Mouse (Mus musculus) midbrain, postnatal 0 days (tissue): ENCODE data around the gene Il11. TPM values are rescaled to one million over a fixed set of nuclear protein-coding genes. Genes with fewer than 3 reads are reported as not detected.
A peak's percentile ranks its signal among the peaks of the same experiment; 100 is the strongest.

ENCODE experiments used
- ATAC-seq: fragments of 200-750 bp; cut with Nextera tagmentation; 2 replicates; pipeline ENCODE4 v1.8.0; 2017; ENCODE audit warnings: moderate number of reproducible peaks, mild to moderate bottlenecking, moderate TSS enrichment, moderate library complexity; ENCODE audit not compliant: low FRiP score
- DNase-seq: peaks from one replicate; pipeline ENCODE4 v3.0.0-alpha.2; 2015; ENCODE audit warnings: low spot score
- H3K27ac ChIP-seq: fragments of 300-500 bp; sonication (generic); 2 replicates; pipeline ENCODE4 v1.5.1; 2014; ENCODE audit warnings: low read depth, mild to moderate bottlenecking, low read length, mixed read lengths
- H3K27me3 ChIP-seq: fragments of 300-500 bp; sonication (generic); 2 replicates; pipeline ENCODE4 v1.6.1; 2014; ENCODE audit warnings: low read length, control low read depth, mixed read lengths; ENCODE audit not compliant: insufficient read depth
- H3K36me3 ChIP-seq: fragments of 300-500 bp; sonication (generic); 2 replicates; pipeline ENCODE4 v1.6.1; 2014; ENCODE audit warnings: low read length, control low read depth, mixed read lengths; ENCODE audit not compliant: insufficient read depth
- H3K4me1 ChIP-seq: fragments of 300-500 bp; sonication (generic); 2 replicates; pipeline ENCODE4 v1.6.1; 2014; ENCODE audit warnings: mild to moderate bottlenecking, control low read depth, antibody characterized with exemption, low read length, mixed read lengths; ENCODE audit not compliant: insufficient read depth
- H3K4me2 ChIP-seq: fragments of 300-500 bp; sonication (generic); 2 replicates; pipeline ENCODE4 v1.6.1; 2014; ENCODE audit warnings: low read depth, mild to moderate bottlenecking, low read length, mixed read lengths; ENCODE audit not compliant: poor library complexity, severe bottlenecking
- H3K4me3 ChIP-seq: fragments of 300-500 bp; sonication (generic); 2 replicates; pipeline ENCODE4 v1.5.1; 2014; ENCODE audit warnings: low read depth, mild to moderate bottlenecking, low read length, moderate library complexity
- H3K9ac ChIP-seq: fragments of 300-500 bp; sonication (generic); replicated peaks from 2 replicates; pipeline ENCODE4 v1.6.1; 2014; ENCODE audit warnings: mild to moderate bottlenecking, low read length, moderate library complexity, mixed read lengths; ENCODE audit not compliant: poor library complexity, severe bottlenecking
- H3K9me3 ChIP-seq: fragments of 300-500 bp; sonication (generic); 2 replicates; pipeline ENCODE4 v1.6.1; 2016; ENCODE audit warnings: low read length, control low read depth
- CTCF ChIP-seq: IDR thresholded peaks from 2 replicates; pipeline ENCODE4 v1.5.1; 2016; ENCODE audit warnings: antibody characterized with exemption, mild to moderate bottlenecking
- WGBS: fragments of 180-500 bp; shearing (Covaris S2); extraction: QIAGEN DNeasy Blood & Tissue Kit; methylation state at CpG from one replicate; pipeline ENCODE4 v1.1.7; 2014; 5-methylcytosine and 5-hydroxymethylcytosine counted together
- polyA plus RNA-seq: library from polyadenylated mRNA; unstranded; fragments of >200 nt; fragmentation: Nextera tagmentation; extraction: Ambion mirVana; gene quantifications from 2 replicates; pipeline ENCODE4 v1.2.1, GENCODE M21; 2015
- total RNA-seq: library from RNA; depleted of rRNA; stranded (reverse); fragments of >200 nt; gene quantifications from 2 replicates; pipeline ENCODE4 v1.2.3, GENCODE M21; 2014

The Il11 gene
- total and polyA plus RNA-seq, 2 experiments from 2014 or later, result 1.4 to 1.7 TPM

DNA sequence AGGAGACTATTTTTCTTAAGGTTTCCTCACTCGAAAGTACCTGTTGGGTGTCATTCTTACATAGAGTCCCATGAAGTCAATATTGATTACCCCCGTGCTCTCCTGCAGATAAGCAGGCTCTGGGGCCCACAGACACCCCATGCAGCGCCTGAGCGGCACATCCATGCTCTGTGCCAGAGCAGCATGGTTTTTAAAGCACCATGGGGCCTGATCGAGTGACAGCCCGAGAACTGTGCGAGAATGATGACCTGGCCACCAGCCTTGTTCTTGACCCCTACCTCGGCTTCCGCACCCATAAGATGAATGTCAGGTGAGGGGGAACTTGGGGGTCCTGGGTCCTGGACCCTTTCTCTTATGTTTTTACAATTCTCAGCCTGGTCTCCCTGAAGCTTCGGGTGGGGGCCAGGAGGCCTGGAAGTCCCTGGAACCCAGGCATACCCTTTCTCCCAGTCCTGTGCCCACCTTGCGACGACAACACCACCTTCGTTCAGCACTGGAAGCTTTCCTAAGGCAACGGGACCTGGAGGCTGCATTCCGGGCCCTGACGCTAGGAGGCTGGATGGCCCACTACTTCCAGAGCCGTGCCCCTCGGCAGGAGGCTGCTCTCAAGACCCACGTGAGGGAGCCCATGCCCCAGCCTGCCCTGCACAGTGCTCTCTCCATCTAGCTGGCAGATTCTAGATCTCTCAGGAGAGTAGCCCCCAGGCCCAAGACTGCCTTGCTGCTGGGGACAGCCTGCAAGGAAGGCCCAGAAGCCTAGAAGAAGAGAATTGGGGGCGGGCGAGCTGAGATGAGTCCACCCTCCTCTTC is 40.8 kb downstream of the Il11 start:
- no peak for DNase-seq
- Histone ChIP-seq H3K9me3 (no peaks in the 10 kb centered on the region), H3K27me3 (no peaks in the 10 kb centered on the region), H3K4me3 (peak overlapping the region; percentile 77), H3K4me1 (peaks cover 14% of the 10 kb centered on the region; the same call in 1 of the 2 replicates), H3K36me3 (peaks cover 18% of the 10 kb centered on the region), H3K9ac (no peak overlapping the region; the same call in 1 of the 2 replicates), H3K27ac (peak overlapping the region; percentile 93), H3K4me2 (peak overlapping the region; percentile 89)
- no peak for TF ChIP-seq CTCF
- 74% methylated on average over 21 of the region's 21 CpGs for WGBS
- no peak for ATAC-seq

DNA sequence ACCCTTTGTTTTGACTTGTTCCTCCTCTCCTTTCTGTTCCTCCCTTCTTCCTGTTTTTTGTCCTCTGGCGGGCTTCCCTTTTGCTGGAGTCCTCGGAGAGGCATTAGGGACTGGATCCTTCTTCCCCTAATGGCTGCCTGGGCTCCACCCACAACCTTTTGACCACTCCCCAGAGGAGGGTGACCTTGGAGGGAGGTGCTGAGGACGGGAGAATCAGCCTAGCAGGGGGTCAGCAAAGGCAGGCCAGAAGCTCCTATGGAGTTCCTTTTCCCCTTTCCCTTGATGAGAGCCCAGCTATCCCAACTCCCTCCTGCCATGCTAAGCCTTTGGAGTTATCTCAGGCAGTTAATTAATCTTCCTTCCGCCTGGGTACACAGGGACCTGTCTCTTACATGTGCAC is 41.5 kb downstream of the Il11 start:
- Histone ChIP-seq H3K36me3 (peaks cover 10% of the 10 kb centered on the region), H3K4me2 (peak overlapping the region; percentile 89), H3K4me3 (peak overlapping the region; percentile 77), H3K27me3 (no peaks in the 10 kb centered on the region), H3K27ac (peak overlapping the region; percentile 93), H3K4me1 (peaks cover 14% of the 10 kb centered on the region; the same call in 1 of the 2 replicates), H3K9me3 (no peaks in the 10 kb centered on the region), H3K9ac (peak overlapping the region; percentile 77; the same call in 1 of the 2 replicates)
- no peak for TF ChIP-seq CTCF
- ATAC-seq, result no peak
- WGBS, result 2% methylated on average over 4 of the region's 4 CpGs
- peak; percentile 44 for DNase-seq

DNA sequence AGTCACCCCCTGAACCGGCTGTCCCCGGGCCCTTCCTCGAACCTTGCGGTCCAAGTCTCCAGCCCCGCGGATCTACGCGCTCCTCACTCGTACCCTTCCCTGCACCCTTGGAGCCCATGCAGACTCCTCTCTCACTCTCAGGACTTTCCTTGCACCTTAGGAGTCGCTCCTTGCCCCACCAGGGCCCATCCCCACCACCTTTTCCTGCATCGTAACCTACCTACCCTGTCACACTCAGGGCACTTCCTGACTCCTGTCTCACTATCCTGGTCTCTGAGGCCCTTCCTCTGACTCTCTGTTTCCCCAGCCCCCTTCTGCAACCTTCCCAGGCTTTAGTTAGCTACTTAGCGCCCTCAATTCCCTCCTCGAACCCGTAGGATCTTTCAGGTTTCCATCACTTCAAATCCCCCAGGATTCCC is 42.3 kb downstream of the Il11 start:
- peak overlapping the region; percentile 89 for H3K4me2 ChIP-seq
- DNase-seq, result peak; percentile 19
- peak overlapping the region; percentile 77 for H3K9ac ChIP-seq
- peaks cover 14% of the 10 kb centered on the region; the same call in 1 of the 2 replicates for H3K4me1 ChIP-seq
- H3K27me3 ChIP-seq, result no peaks in the 10 kb centered on the region
- H3K36me3 ChIP-seq, result 0 out of 2 replicates have a peak, but pooled peaks cover 3% of the 10 kb centered on the region
- peak overlapping the region; percentile 93 for H3K27ac ChIP-seq
- ATAC-seq, result peak; percentile 15
- WGBS, result 0% methylated on average over 12 of the region's 14 CpGs
- no peaks in the 10 kb centered on the region for H3K9me3 ChIP-seq
- H3K4me3 ChIP-seq, result peak overlapping the region; percentile 77
- no peak for TF ChIP-seq CTCF

- peaks cover 14% of the 10 kb centered on the region; the same call in 1 of the 2 replicates for H3K4me1 ChIP-seq
- ATAC-seq (peak; percentile 97), DNase-seq (peak; percentile 100)
- peak within 1 kb of the TSS; percentile 77 for H3K9ac ChIP-seq
- TF ChIP-seq CTCF, result peak; percentile 60
- 0 out of 2 replicates have a peak, but pooled peaks cover 3% of the 10 kb centered on the region for H3K36me3 ChIP-seq
- under 1% methylated on average over 35 of the region's 44 CpGs for WGBS
- no peaks in the 10 kb centered on the region for H3K9me3 ChIP-seq
- H3K27me3 ChIP-seq, result no peaks in the 10 kb centered on the region
- H3K4me2 ChIP-seq, result peak within 1 kb of the TSS; percentile 89
- peak within 1 kb of the TSS; percentile 77 for H3K4me3 ChIP-seq
- peak within 1 kb of the TSS; percentile 93 for H3K27ac ChIP-seq
Measured at GRCm38 (mm10) chr7:4739544-4740275, 42.9 kb downstream of the Il11 start, which contains the start of gene Kmt5c. TSS of gene Kmt5c (plus strand) at chr7:4740115.

DNA sequence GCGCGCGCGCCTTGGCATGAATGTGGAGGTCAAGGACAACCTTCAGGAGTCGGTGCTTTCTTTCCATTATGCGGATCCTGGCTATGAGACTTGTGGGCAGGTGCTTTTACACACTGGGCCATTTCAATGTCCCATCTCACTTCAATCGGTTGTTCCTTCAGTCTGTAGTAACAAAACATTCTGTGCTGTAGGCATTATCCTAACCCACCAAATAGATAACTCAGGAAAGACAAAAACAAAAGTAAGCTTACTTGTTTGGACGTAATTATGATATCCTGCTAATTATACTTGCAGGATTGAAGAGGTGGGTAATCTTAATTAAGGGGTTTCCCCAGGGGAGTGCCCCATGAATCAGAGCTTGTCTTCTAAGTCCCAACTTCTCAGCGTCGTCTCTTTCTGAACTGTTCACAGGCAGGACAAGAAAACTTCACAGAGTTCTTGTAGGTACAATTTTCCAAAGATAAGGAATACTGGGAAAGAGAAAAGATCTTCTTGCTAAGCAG is 43.6 kb downstream of the Il11 start:
- H3K9me3 ChIP-seq, result no peaks in the 10 kb centered on the region
- no peak overlapping the region for H3K9ac ChIP-seq
- H3K4me2 ChIP-seq, result peak overlapping the region; percentile 37
- peaks cover 14% of the 10 kb centered on the region; the same call in 1 of the 2 replicates for H3K4me1 ChIP-seq
- DNase-seq (no peak), ATAC-seq (no peak)
- H3K36me3 ChIP-seq, result 0 out of 2 replicates have a peak, but pooled peaks cover 3% of the 10 kb centered on the region
- peak overlapping the region; percentile 47 for H3K27ac ChIP-seq
- no peaks in the 10 kb centered on the region for H3K27me3 ChIP-seq
- peak overlapping the region; percentile 29; the same call in 1 of the 2 replicates for H3K4me3 ChIP-seq
- TF ChIP-seq CTCF, result no peak
- WGBS, result 41% methylated on average over 10 of the region's 10 CpGs
